Mouse (Mus musculus) thymus, adult 2 months (tissue): ENCODE data around the gene Kcnab1. TPM values are rescaled to one million over a fixed set of nuclear protein-coding genes. Genes with fewer than 3 reads are reported as not detected.

Experiments
- DNase-seq: peaks from one replicate; pipeline ENCODE4 v3.0.0; 2021
- H3K27ac ChIP-seq: fragments of 200-500 bp; 2 replicates; pipeline ENCODE4 v1.5.1; 2012; ENCODE audit warnings: low read length, control low read depth; ENCODE audit not compliant: control insufficient read depth, insufficient read depth
- H3K27me3 ChIP-seq: fragments of 200-500 bp; 2 replicates; pipeline ENCODE4 v1.6.1; 2012; ENCODE audit warnings: mild to moderate bottlenecking, low read length, moderate library complexity, mixed read lengths; ENCODE audit not compliant: control insufficient read depth, insufficient read depth
- H3K36me3 ChIP-seq: fragments of 200-500 bp; 2 replicates; pipeline ENCODE4 v1.6.1; 2012; ENCODE audit warnings: mild to moderate bottlenecking, low read length, moderate library complexity; ENCODE audit not compliant: control insufficient read depth, insufficient read depth
- H3K4me1 ChIP-seq: fragments of 200-500 bp; replicated peaks from 2 replicates; pipeline ENCODE4 v1.6.1; 2012; ENCODE audit warnings: low read length; ENCODE audit not compliant: control insufficient read depth, insufficient read depth
- H3K4me3 ChIP-seq: fragments of 200-500 bp; 2 replicates; pipeline ENCODE4 v1.5.1; 2012; ENCODE audit warnings: mild to moderate bottlenecking, low read length, control low read depth, moderate library complexity; ENCODE audit not compliant: control insufficient read depth, insufficient read depth
- CTCF ChIP-seq: fragments of 200-500 bp; IDR thresholded peaks from 2 replicates; pipeline ENCODE4 v1.5.1; 2012; ENCODE audit warnings: mild to moderate bottlenecking, control low read depth, low read length, moderate library complexity, borderline replicate concordance; ENCODE audit not compliant: control insufficient read depth, poor library complexity, insufficient read depth; ENCODE audit errors: extremely low read depth
- POLR2A ChIP-seq: fragments of 200-500 bp; IDR thresholded peaks from 2 replicates; pipeline ENCODE4 v1.6.1; 2012; ENCODE audit warnings: mild to moderate bottlenecking, low read length, control low read depth, moderate library complexity; ENCODE audit not compliant: control insufficient read depth, poor library complexity, insufficient read depth; ENCODE audit errors: extremely low read depth
- WGBS: fragments of 180-500 bp; shearing (Covaris S2); methylation state at CpG from one replicate; pipeline ENCODE4 v1.1.7; 2018; 5-methylcytosine and 5-hydroxymethylcytosine counted together
- polyA plus RNA-seq: library from polyadenylated mRNA; depleted of rRNA; stranded (reverse); fragments of >200 nt; gene quantifications from 2 replicates; pipeline ENCODE4 v1.2.3, GENCODE M21; 2012

The Kcnab1 gene
- polyA plus RNA-seq, 1 experiment, result 0.31 TPM

DNA sequence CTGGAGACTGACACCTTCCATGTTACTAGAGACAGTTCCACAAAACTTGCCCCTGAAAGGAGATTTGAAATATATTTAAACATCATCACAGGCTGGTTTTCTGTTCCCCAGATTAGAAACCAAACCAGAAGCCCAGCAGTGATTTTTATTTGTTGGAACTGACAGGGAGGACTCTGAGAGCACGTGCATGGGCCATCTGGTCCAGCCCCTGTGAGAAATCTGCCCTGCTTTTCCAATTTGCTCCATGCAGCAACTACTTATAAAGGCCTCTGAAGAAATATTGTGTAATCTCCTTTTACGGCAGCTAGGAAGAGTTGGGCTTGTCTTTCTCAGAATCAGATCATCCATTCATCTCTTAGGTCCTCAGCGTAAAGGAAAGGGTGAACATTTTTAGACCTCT, 7.8 kb downstream of the Kcnab1 start:
- 90% methylated on average over 3 of the region's 3 CpGs for WGBS
- DNase-seq, result no peak
- Histone ChIP-seq H3K36me3 (no peaks in the 10 kb centered on the region), H3K27ac (no peak overlapping the region), H3K4me3 (no peak overlapping the region), H3K4me1 (no peaks in the 10 kb centered on the region), H3K27me3 (no peaks in the 10 kb centered on the region)
- TF ChIP-seq POLR2A (no peak), CTCF (no peak)

DNA sequence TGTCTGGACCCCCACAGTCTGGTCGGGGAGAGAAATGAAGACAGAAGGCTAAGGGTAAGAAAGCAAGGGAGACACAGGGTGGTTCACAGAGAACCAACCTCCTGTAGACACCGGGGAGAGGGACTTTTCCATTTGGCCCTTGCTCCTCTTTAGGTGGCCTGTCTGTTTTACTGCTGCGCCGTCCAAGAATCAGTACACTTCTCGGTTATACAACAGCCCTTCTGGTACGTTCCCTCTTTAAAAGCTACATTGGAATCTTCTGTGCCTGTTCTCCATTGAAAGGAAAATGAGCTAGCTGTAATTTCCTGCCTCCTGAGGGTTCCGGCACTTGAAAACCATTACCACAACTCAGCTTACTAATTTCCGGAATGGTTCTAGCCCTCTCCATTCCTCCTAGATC, 8.2 kb downstream of the Kcnab1 start:
- no peak for DNase-seq
- TF ChIP-seq POLR2A, result no peak
- no peak for TF ChIP-seq CTCF
- Histone ChIP-seq H3K27me3 (no peaks in the 10 kb centered on the region), H3K4me1 (no peaks in the 10 kb centered on the region), H3K36me3 (no peaks in the 10 kb centered on the region), H3K27ac (no peak overlapping the region), H3K4me3 (no peak overlapping the region)
- WGBS, result 79% methylated on average over 8 of the region's 8 CpGs

- no peaks in the 10 kb centered on the region for H3K4me1 ChIP-seq
- no peaks in the 10 kb centered on the region for H3K36me3 ChIP-seq
- no peak for DNase-seq
- H3K4me3 ChIP-seq, result no peak overlapping the region
- H3K27me3 ChIP-seq, result no peaks in the 10 kb centered on the region
- TF ChIP-seq POLR2A (no peak), CTCF (no peak)
- 71% methylated on average over 3 of the region's 3 CpGs for WGBS
- H3K27ac ChIP-seq, result no peak overlapping the region
Measured at GRCm38 (mm10) chr3:65124975-65125374, 15.8 kb downstream of the Kcnab1 start.

DNA sequence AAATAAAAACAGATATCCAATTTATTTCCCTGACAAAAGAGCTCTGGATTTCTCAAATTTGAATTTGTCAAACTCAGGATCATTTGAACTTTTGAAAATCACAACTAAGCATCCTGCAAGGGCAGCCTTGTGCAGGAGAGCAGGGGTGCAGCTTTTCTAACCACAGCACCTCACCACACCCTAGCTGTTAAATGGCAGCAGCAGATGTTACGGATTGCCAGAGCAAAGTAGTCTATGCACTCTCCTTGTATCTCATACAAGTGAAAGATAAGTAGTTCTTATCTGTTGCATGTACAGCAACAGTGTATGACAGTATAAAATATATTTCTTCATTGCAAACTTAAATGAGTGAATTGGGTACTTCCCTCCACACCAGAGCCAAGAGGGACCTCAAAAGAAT, 20.4 kb downstream of the Kcnab1 start:
- no peak for TF ChIP-seq POLR2A
- no peak for TF ChIP-seq CTCF
- DNase-seq, result no peak
- H3K4me1 ChIP-seq, result no peaks in the 10 kb centered on the region
- no peak overlapping the region for H3K27ac ChIP-seq
- no peaks in the 10 kb centered on the region for H3K27me3 ChIP-seq
- no peaks in the 10 kb centered on the region for H3K36me3 ChIP-seq
- no peak overlapping the region for H3K4me3 ChIP-seq
- WGBS, result 91% methylated on average over 1 of the region's 1 CpGs

GRCm38 (mm10) chr3:65134931-65135330, 25.7 kb downstream of the Kcnab1 start:
- Histone ChIP-seq H3K4me1 (no peaks in the 10 kb centered on the region), H3K27ac (no peak overlapping the region), H3K27me3 (no peaks in the 10 kb centered on the region), H3K4me3 (no peak overlapping the region), H3K36me3 (no peaks in the 10 kb centered on the region)
- TF ChIP-seq POLR2A, result no peak
- TF ChIP-seq CTCF, result no peak
- WGBS, result 83% methylated on average over 5 of the region's 5 CpGs
- DNase-seq, result no peak

DNA sequence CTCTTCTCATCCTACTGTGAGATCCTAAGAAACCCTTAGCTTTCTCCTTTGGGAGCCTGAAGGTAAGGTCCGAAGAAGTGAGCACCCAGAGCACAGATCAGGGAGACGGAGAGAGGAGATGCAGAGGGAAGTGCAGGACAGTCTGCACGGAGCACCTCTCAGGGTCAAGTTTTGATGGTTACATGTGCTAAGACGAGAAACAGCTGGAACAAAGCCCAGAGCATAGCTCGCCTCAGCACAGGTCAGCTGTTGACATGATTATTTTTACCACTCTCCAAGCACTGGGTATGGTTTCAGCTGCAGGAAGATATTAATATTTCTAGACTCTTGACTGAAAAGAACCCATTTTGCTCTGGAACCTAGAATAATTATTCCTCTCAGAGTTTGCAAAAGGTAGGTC, 27.7 kb downstream of the Kcnab1 start:
- WGBS, result 77% methylated on average over 5 of the region's 5 CpGs
- no peaks in the 10 kb centered on the region for H3K27me3 ChIP-seq
- no peak overlapping the region for H3K4me3 ChIP-seq
- TF ChIP-seq POLR2A (no peak), CTCF (no peak)
- H3K4me1 ChIP-seq, result no peaks in the 10 kb centered on the region
- no peaks in the 10 kb centered on the region for H3K36me3 ChIP-seq
- no peak overlapping the region for H3K27ac ChIP-seq
- DNase-seq, result no peak

DNA sequence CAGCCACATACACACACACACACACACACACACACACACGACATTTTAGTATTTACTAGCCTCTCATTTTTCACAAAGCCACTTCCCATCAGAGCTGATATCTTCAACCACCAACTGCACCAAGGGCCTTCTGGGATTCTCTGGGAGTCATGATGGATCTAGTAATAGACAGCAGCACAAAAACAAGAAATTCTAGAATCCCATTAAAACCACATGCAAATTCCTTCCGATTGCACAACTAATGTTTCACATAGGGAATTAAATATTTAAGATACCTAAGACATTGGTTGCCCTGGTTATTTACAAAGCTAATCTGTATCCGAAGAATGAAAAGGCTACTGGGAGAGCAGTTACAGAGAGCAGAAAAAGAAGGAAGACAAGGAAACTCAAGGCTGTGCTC, 29.6 kb downstream of the Kcnab1 start:
- DNase-seq, result no peak
- no peaks in the 10 kb centered on the region for H3K4me1 ChIP-seq
- no peaks in the 10 kb centered on the region for H3K36me3 ChIP-seq
- no peak overlapping the region for H3K4me3 ChIP-seq
- TF ChIP-seq POLR2A, result no peak
- no peak for TF ChIP-seq CTCF
- H3K27ac ChIP-seq, result no peak overlapping the region
- 80% methylated on average over 3 of the region's 3 CpGs for WGBS
- no peaks in the 10 kb centered on the region for H3K27me3 ChIP-seq
